Comparison of ENCODE assay signal across 16 mouse cellular contexts in the genomic region with DNA sequence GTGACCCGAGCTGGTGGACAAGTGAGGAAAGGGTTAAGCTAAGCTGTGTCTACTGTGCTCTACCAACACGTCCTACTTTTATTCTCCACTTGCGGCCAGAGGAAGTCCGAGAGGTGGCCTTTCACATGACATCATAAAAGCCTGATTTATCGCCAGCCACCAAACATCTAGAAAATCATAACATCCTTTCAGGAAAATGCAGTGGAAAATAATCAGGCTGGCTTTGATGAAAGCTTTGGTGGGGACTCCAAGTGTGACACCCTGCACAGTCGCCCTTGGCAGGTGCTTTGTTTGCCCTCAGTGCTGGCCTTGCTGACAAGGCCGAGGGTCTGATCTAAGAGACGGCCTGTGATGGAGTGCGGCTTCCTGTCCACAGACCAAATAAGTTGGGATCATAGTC. TPM values are rescaled to one million over a fixed set of nuclear protein-coding genes. Genes with fewer than 3 reads are reported as not detected.
DNase-seq lines count a peak whose midpoint lies in the region; ATAC-seq and TF ChIP-seq lines count a peak whose summit lies in the region.
"Had no signal": no experiment of that assay in that cellular context is flagged by ENCODE, and none has a peak within 500 bp of the region (broad histone marks: within the 10 kb centered on the region; RNA-seq: fewer than 3 reads in every experiment).

No protein-coding gene starts in this region.

- peak; percentile 42 for DNase-seq in adrenal gland, adult 8-10 months
- no peak for DNase-seq in adrenal gland, postnatal 4 days (ENCODE audit: low spot score in 2 of 2)
- DNase-seq in kidney, adult 8-10 months: no peak
- no peak for DNase-seq in lung, adult 2 months
- no peak for DNase-seq in retina, embryonic 14.5 days (ENCODE audit: low spot score)
- DNase-seq: cerebellum, postnatal 10 days; forebrain, postnatal 0 days; kidney, adult 2 months; thymus, postnatal 36 days had no signal

- H3K4me2 ChIP-seq in kidney, embryonic 15.5 days: no peak overlapping the region
- no peak overlapping the region for H3K4me2 ChIP-seq in lung, embryonic 16.5 days (ENCODE audit: low read depth, low read length)
- H3K4me2 ChIP-seq: hindbrain, embryonic 15.5 days; limb, embryonic 12.5 days; midbrain, embryonic 15.5 days had no signal

- TF ChIP-seq CTCF in lung, adult 2 months (IDR thresholded peaks at IDR 0.05; ENCODE audit: insufficient read depth, low read length): no peak

- peak; percentile 52; the same call in 1 of the 2 replicates for ATAC-seq in kidney, embryonic 15.5 days (replicated peaks; ENCODE audit: low FRiP score)
- ATAC-seq in lung, embryonic 16.5 days (ENCODE audit: low read depth): peak; percentile 70
- ATAC-seq: forebrain, postnatal 0 days; midbrain, embryonic 15.5 days had no signal

- no peaks in the 10 kb centered on the region for H3K36me3 ChIP-seq in kidney, embryonic 15.5 days
- H3K36me3 ChIP-seq in lung, embryonic 16.5 days (ENCODE audit: control insufficient read depth, insufficient read depth, low read length): no peaks in the 10 kb centered on the region
- H3K36me3 ChIP-seq: hindbrain, embryonic 15.5 days; limb, embryonic 12.5 days; midbrain, embryonic 15.5 days had no signal

- H3K27me3 ChIP-seq in kidney, embryonic 15.5 days: 0 out of 2 replicates have a peak, but pooled peaks cover 4% of the 10 kb centered on the region
- H3K27me3 ChIP-seq in lung, embryonic 16.5 days (ENCODE audit: control insufficient read depth, insufficient read depth, low read depth, low read length): peaks cover 7% of the 10 kb centered on the region
- H3K27me3 ChIP-seq: CH12.LX; hindbrain, embryonic 15.5 days; midbrain, embryonic 15.5 days had no signal

- H3K4me3 ChIP-seq in kidney, embryonic 15.5 days (replicated peaks): no peak overlapping the region
- no peak overlapping the region for H3K4me3 ChIP-seq in lung, embryonic 16.5 days (ENCODE audit: low read length)
- H3K4me3 ChIP-seq in lung, adult 2 months (replicated peaks; ENCODE audit: extremely low read depth, low read depth, low read length): no peak overlapping the region
- H3K4me3 ChIP-seq: hindbrain, embryonic 15.5 days; limb, embryonic 12.5 days; midbrain, embryonic 15.5 days had no signal

- no peaks in the 10 kb centered on the region for H3K9me3 ChIP-seq in kidney, embryonic 15.5 days (replicated peaks)
- H3K9me3 ChIP-seq in lung, embryonic 16.5 days (ENCODE audit: control insufficient read depth, low read length): no peaks in the 10 kb centered on the region
- H3K9me3 ChIP-seq: hindbrain, embryonic 15.5 days; limb, embryonic 12.5 days; midbrain, embryonic 15.5 days had no signal

- peaks cover 12% of the 10 kb centered on the region; the same call in 1 of the 2 replicates for H3K4me1 ChIP-seq in kidney, embryonic 15.5 days
- H3K4me1 ChIP-seq in lung, embryonic 16.5 days (replicated peaks; ENCODE audit: control insufficient read depth, insufficient read depth, low read length): peaks cover 2% of the 10 kb centered on the region; the same call in 1 of the 2 replicates
- no peaks in the 10 kb centered on the region for H3K4me1 ChIP-seq in lung, adult 2 months (ENCODE audit: control insufficient read depth, insufficient read depth, low read length)
- H3K4me1 ChIP-seq: hindbrain, embryonic 15.5 days; limb, embryonic 12.5 days; midbrain, embryonic 15.5 days had no signal

- TF ChIP-seq POLR2A in lung, adult 2 months (IDR thresholded peaks at IDR 0.05; ENCODE audit: borderline replicate concordance, extremely low read depth, low read depth, low read length): no peak

- 46% methylated on average over 9 of the region's 9 CpGs for WGBS in kidney, embryonic 15.5 days
- 28% methylated on average over 9 of the region's 9 CpGs for WGBS in lung, embryonic 16.5 days
- 32% methylated on average over 9 of the region's 9 CpGs for WGBS in lung, adult 2 months

- no peak overlapping the region for H3K9ac ChIP-seq in kidney, embryonic 15.5 days
- no peak overlapping the region for H3K9ac ChIP-seq in lung, embryonic 16.5 days (ENCODE audit: low read length)
- H3K9ac ChIP-seq: forebrain, postnatal 0 days; hindbrain, embryonic 15.5 days; limb, embryonic 12.5 days; liver, embryonic 14.5 days; midbrain, embryonic 15.5 days had no signal

- H3K27ac ChIP-seq in kidney, embryonic 15.5 days: no peak overlapping the region
- H3K27ac ChIP-seq in lung, embryonic 16.5 days (ENCODE audit: low read length): no peak overlapping the region
- H3K27ac ChIP-seq: hindbrain, embryonic 15.5 days; limb, embryonic 12.5 days; liver, embryonic 14.5 days; midbrain, embryonic 15.5 days had no signal

RNA-seq across cellular contexts. Expression of a gene that starts 23.9 kb away (rescaled TPM):
- 1 to 10 TPM; 4.8 to 9.0 (median 7.3) TPM for total RNA-seq in adrenal gland, adult 8-10 months (2022)
- 10 to 100 TPM in 1 of 2 experiments, 1 to 10 TPM in 1; 9.7 to 13.4 TPM for total RNA-seq in adrenal gland, postnatal 4 days (2021)
- 4.1 and 5.2 TPM in 2 replicates for polyA plus RNA-seq in kidney, embryonic 15.5 days (2015; fragmentation: Nextera tagmentation; extraction: Ambion mirVana)
- polyA plus RNA-seq in lung, embryonic 16.5 days (2015; fragmentation: Nextera tagmentation; extraction: Ambion mirVana): 0.24 and 0.30 TPM in 2 replicates
- 1.4 and 1.9 TPM in 2 replicates for polyA plus RNA-seq in lung, adult 2 months (2012; rRNA removed)
- total RNA-seq: CH12.LX had no signal
